Mouse (Mus musculus) liver, embryonic 14.5 days (tissue): ENCODE results near the gene Cdcp2.

Experiments used
- CTCF ChIP-seq: IDR thresholded peaks from 2 replicates; pipeline ENCODE4 v1.5.1; 2016; ENCODE audit warnings: antibody characterized with exemption, low read depth, control low read depth
- EP300 ChIP-seq: IDR thresholded peaks from 2 replicates; pipeline ENCODE4 v1.6.1; 2016; ENCODE audit warnings: antibody characterized with exemption, low read depth

- TF ChIP-seq CTCF (no peak), EP300 (no peak)
Observed at GRCm38 (mm10) chr4:107067151-107067840, 29.4 kb upstream of the Cdcp2 start.
